Mouse (Mus musculus) ES-CJ7 (cell line): ENCODE data around the gene Trim32.

Source experiments
- DNase-seq: peaks from one replicate; pipeline ENCODE4 v3.0.0; 2011; ENCODE audit warnings: low read depth, low spot score

The Trim32 gene

DNA sequence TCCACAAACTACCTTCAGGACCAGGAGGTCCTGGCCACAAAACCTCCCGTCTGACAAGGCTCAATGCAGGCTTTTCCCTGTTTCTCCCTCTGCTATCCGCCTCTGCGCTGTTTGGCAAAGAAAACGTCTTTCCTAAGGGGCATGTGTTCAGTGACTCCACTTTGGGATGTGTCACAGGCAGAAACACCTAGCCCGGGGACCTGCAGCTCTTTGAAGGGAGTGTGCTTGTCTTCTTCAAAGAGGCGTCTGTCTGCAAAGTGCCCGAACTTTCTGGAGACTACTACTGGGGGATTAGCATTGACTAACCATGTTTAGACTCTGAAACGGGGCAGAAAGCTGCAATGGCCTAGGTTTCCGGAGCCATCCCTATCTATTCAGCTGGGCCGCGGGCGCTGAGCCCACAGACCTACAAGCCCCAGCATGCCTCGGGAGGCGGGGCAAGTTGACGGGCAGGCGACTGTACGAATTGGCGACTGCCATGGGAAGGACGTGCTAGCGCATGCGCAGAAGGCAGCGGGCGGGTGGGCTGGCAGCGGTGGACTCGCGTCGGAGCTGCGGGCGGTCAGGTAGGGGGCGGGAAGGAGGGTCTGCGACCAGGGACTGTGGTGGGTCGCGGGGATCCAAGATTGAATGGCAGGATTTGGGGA lies at the start of gene Trim32:
Gene Trim32 (plus strand): TSS at position 483 of the 647 bp plus-strand sequence.
- peak; percentile 96 for DNase-seq

DNA sequence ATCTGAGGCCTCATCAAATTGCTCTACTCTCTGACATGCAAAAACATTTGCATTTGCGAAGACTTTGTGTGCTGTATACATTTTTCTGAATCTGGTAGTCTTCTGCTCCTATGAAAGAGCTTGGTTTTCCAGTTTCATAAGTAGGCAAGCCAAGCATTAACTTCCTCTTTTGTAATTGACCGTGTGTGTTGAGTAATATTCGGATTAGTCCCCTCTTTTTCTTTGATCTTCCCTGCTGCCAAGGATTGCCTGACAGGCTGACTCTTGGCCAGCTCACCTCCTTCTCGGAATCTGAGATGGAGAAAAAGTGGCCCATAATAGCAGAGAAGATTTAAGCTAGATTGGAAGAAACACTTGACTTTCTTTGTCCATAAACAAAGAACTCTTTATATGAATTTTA lies 39.3 kb upstream of the Trim32 start:
- no peak for DNase-seq

DNA sequence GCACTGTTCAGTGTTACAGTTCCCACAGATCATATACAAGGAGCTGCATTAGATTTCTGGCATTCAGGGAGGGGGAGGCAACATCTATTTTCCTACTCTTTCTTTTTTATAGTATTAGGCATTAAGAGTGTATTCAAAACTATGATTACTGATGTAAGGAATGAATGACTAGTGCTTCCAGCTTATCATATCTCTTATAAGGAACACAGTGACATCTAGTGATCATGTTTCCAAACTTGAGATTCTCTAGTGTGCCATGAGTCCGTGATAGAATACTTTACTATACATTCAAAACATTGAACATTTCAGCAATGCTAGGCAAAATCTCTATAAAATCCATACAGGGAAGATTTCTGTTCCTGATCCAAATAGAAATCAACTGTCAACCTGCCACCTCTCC lies 24.5 kb upstream of the Trim32 start:
- no peak for DNase-seq

DNA sequence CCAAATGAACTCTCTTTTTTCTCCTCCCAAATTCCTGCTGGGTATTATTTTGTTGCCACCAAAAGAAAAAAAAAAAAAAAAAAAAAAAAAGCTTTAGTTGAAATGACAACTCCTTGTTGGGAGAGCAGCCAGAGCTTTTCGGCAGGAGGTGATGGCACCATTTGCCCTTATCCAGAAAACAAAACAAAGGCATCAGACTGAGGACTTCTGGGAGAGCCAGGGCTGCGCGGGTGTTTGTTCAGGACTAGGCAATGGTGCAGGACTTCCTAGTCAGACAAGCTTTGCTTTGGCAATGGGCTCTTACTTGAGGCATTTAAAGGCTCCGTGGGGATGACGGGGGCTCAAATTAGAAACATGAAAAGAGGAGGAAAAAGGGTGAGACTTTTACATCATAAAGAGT lies 17.8 kb upstream of the Trim32 start:
- no peak for DNase-seq

DNA sequence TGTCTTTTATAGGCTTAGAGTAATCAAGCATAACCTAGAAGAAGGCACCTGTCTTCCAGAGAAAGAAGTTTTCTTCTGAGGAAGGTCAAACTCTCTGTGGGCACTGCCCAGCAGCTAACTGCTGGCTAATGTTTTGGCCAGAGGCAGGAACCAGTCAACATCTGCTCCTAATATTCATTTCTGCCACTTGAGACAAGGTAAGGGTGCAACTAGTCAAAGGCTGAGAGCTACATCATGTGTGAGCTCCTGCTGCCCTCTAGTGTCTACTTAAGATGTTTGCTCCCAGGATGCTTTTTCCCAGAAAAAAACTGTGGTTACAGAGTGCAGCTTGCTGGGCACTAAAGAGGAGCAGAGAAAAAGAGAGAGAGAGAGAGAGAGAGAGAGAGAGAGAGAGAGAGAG lies 15.0 kb upstream of the Trim32 start:
- DNase-seq = peak; percentile 67

DNA sequence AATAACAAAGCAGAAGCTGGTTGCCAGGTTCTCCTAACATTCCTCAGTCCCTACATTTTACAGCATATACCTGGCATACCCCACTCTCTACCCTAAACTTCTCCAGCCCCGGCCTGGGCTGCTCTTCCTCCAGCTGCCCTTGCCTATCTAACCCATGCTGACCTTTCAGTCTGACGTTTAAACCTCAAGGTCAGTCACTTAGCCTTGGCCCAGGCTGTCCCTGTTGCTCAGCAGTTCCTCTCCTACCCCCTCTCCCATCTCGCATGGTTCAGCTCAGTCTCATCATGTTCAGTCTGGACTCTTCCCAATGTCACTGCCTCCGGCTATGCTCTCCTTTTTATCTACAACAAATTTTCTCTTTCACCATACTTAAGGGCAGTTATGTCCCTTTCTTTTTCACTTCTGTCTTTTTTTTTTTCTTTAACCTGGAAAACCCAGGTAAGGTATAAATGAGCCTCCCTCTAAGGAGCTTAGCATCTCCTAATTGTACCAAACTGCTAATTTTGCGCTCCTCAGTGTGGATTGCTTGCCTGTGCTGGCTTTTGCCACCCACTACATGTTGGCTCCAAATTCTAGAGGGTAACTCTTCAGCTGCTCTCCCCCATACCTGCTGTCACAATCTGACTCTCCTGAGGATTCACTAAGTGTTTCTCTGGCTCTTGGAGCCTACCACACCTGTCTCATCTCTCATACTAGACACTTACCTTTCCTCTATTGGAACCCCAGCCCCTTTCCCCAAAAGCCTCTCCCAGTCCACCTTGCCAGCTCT lies 10.0 kb upstream of the Trim32 start:
- no peak for DNase-seq

DNA sequence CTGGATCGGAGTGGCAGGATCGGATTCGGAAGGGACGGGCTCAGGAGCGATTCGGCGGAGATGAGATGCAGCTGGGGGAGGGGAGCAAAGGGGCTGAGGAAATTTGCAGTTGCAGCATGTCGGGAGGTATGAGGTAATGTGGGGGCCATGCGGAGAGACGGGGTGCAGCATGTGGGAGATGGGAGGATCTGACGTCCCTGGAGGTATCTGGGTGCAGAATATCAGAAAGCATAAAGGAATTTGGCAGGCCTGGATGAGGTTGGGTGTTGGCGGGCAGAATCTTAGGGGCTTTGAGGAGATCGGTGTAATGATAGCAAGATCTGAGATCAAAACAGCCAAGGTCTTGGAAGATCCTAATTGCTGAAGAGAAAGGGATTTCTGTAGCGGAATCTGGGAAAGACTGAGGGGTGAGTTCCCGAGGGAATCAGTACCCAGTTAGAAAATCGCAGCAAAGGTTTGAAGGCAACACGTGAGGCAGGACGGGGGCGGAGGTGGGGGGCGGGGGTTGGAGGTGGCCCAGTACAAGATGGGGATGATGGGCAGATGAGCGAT lies 441 bp downstream of the Trim32 start:
- peak; percentile 12 for DNase-seq

DNA sequence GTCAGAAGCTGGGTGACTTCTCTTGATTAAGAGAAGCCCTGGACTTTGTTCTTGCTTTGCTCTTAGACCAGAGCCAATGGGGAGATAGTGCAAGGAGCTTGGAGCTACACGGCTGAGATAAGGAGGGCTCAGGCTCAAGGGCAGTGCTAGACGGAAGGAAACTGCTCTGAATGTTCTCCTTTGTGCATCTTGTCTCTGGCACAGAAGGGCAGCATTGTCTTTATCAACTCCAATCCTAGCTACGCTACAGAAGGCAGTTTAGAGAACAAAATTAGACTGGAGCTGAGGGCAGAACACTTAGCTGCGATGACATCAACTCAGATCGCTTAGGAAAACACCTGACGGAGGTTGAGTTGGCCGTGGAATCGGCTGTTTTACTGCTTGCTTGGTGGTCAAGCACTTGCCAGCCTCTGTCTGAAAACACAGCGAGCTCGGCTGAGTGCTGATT lies 2.4 kb downstream of the Trim32 start:
- no peak for DNase-seq

DNA sequence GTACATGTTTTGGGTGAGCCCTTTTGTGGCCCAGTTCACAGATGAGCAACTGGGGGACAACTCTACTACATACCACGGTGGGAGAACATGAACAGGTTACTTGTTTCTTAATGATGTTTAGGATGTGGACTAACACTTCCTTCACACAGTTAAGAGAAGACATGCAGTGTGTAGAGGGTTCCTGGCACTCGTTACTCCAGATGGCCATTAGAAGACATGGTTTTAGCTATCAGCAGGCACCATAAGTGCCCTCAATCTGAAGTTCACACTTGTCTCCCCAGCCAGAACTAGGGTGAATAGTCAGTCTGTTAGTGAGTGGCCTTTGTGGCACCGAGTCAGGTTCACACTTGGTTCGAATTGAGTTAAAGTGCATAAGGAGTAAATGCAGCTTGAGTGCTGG lies 3.3 kb downstream of the Trim32 start:
- DNase-seq = no peak

DNA sequence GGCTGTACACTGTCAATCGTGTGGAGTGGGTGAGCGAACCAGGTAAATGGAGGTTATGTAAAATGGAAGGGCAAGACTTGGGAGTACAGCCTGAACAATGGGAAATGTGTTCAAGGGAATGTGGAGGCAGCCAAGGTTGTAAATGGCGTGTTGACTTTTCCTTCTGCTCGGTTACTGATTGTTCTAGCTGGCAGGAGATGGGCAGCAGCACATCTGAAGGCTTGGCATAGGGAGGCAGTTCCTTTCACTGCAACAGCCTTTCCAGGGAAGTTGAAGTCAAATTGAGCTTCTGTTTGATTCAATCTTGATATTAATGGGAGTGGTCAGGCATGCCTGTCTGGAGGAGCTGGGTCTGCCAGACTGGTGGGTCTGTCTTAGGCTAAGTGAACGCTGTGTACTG lies 5.5 kb downstream of the Trim32 start:
- DNase-seq = no peak

DNA sequence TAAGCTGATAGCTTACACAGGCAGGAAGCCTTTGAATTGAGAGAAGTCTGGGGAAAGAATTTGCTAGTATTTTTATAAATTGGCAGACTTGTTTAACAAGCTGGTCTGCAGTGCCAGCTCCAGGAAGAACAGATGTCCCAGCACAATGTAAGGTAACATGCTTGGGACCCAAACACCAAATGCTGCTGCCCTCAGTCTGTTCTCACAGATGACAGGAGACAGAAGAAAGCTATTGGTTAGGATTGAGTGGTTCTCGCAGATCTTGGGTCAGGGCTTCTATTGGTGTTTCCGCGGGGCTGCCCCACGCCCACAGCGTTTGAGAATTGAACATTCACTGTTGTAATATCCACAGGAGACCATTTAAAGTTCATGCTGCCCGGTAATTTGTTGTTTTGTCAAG lies 6.1 kb downstream of the Trim32 start:
- DNase-seq = no peak

DNA sequence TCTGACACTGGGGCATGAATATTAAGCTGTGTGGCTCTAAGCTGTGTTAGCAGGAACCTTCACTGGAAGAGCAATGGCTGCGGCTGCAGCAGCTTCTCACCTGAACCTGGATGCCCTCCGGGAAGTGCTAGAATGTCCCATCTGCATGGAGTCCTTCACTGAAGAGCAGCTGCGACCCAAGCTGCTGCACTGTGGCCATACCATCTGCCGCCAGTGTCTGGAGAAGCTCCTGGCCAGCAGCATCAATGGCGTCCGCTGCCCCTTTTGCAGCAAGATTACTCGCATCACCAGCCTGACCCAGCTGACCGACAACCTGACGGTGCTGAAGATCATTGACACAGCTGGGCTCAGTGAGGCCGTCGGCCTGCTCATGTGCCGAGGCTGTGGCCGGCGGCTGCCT lies 8.3 kb downstream of the Trim32 start:
- no peak for DNase-seq

DNA sequence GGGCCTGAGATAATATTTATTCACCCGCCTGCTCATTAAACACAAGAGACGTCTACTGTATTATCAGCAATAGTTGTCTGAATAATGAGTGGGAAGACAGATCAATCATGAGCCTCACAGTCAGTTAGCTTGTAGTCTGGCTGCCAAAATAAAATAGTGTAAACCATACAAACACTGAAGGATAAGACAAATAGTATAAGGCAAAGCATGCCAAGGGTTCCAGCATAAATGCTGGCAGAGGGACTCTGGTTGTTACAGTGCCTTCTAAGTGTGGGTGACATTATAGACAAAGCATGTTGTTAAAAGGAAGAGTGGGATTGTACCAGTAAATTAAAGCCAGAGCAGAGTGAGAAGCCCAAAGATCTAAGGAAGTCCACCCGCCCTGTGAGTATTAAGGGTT lies 15.3 kb downstream of the Trim32 start:
- DNase-seq = no peak

DNA sequence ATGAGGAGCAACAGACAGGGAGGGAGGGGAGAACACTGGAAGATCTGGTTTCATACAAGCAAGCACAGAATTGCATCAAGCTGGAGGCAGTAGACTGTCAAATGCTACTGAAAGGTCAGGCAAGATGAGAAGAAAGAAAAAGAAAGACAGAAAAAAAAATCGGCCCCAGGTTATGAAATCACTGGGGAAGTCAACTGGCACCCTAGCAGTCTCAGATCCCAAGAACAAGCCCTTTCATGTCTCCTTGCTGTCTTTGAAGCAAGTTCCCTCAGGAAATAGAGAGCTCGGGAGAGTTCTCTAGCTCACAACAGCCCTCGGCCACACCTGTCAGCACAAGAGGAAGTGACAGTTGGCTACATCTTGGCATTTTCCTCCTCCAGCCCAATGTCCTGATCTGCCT lies 33.4 kb downstream of the Trim32 start:
- DNase-seq = no peak

DNA sequence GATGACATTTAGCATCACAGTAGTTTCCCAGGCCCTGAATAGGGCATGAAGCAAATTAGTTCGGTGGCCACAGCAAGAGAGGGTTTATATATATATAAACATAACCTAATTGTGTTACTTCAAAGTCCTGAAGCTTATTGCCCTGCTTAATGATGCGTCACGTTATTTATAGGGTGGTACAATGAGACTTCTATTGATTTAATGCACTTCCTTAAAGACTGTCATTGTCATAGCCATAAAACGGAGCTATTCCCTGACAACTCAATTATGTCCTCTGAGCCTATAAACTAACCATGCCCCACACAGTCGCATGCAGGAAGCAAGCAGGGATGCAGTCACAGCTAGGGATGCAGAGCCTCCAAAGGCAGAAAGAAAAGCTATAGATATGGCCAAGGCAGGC lies 37.8 kb downstream of the Trim32 start:
- DNase-seq = no peak

DNA sequence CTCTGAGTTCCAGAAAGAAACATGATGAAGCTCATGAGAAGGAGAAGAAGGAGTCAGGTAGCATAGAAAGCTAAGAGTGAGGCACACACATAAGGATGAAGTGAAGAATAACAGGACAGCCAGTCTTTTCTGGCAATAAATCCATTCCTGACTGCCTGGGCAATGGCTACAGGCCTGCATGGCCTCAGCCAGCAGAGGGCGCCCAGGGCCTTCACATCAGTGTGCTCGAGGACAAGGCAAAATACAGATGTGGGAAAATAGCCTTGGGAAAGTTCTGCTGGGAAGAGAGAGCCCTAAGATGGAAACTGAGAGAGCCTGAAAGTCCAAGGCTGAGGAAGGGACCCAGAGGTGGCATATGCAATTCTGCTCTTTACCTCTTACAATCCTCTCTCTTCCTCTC lies 49.9 kb downstream of the Trim32 start:
- peak; percentile 66 for DNase-seq

DNA sequence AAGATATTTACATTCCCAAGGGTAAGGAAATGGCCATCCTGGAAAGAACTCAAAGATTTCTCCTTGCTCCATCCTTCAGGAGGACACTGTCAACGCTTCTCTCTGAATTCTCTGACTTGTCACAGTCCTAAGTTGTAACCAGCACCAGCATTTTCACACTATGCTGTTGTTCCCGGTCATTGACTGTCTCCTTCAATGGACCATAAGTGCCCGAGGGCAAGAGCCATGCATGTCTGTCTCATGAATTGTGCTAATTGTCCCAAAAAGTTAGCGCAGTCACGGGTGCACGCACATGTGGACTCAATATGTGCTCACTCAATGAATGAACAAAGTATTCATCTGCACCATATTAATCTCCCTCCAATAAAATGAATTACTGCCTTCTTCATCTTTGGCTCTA lies 58.4 kb downstream of the Trim32 start:
- no peak for DNase-seq
